Mouse (Mus musculus): ENCODE results near the gene Twf1. TPM values are rescaled to one million over a fixed set of nuclear protein-coding genes. Genes with fewer than 3 reads are reported as not detected.

Twf1 gene
- polyA plus RNA-seq (2015; fragmentation: Nextera tagmentation; extraction: Ambion mirVana): 25.2 and 26.5 TPM in 2 replicates

DNA sequence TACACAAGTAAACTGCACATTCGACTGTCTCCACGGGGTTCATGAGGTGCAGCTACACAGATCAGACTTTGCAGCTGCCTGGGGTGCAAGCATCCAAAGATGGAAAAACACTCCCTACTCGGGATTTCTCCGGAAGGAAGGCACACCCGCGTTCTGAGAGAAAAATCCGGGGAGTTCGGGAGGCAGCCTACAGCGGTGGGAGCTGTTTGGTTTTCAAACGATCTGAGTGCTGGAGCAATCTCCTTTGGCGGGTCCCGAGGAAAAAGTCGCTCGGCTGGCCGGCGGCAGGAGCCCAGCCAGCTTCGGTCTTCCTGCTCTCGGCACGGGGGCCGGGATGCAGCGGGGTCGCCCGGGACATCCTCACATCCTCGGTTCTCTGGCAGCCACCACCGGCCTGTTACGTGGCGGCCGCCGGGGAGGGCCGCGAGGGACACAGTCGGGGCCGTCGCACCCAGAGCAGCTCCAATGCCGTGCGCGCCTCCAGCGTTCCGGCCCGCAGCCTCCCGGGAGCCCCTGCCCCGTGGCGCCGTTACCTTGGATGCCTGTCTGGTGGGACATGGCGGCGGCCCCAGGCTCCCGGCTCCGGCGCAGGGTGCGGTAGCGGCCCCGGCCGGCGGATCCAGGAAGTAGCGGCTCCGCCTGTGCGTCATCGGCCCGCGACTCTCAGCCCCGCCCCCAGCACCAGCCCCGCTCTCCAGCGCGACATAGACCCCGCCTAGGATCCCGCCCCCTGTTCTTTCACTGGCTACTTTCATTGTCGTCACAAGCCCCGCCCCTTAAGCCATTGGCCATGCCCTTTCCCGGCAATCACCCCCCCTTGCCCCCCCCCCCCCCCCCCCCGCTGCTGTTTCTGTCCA lies at the start of gene Twf1:
Gene Twf1, minus strand, starts transcription at position 671 of the 857 bp plus-strand sequence.
- H3K27me3 ChIP-seq (ENCODE audit: control insufficient read depth, insufficient read depth, low read depth, low read length): no peaks in the 10 kb centered on the region
- peak; percentile 99 for ATAC-seq (ENCODE audit: low read depth)
- no peaks in the 10 kb centered on the region; the same call in none of the 2 replicates for H3K36me3 ChIP-seq (ENCODE audit: control insufficient read depth, insufficient read depth)
- H3K27ac ChIP-seq (ENCODE audit: low read length): peak within 1 kb of the TSS; percentile 74
- under 1% methylated on average over 69 of the region's 70 CpGs for WGBS (ENCODE audit: insufficient replicate concordance)
- peak within 1 kb of the TSS; percentile 80 for H3K4me2 ChIP-seq (ENCODE audit: low read depth, low read length)
- H3K9me3 ChIP-seq (replicated peaks; ENCODE audit: control insufficient read depth, low read length): no peaks in the 10 kb centered on the region
- H3K9ac ChIP-seq (ENCODE audit: low read depth, low read length): peak within 1 kb of the TSS; percentile 98
- peak within 1 kb of the TSS; percentile 98 for H3K4me3 ChIP-seq (ENCODE audit: low read depth, low read length)
- H3K4me1 ChIP-seq (ENCODE audit: control insufficient read depth, low read depth, low read length): peaks cover 11% of the 10 kb centered on the region

GRCm38 (mm10) chr15:94639126-94639525 lies 49.4 kb upstream of the Twf1 start:
- 59% methylated on average over 2 of the region's 2 CpGs for WGBS (ENCODE audit: insufficient replicate concordance)

GRCm38 (mm10) chr15:94638207-94638606 lies 48.5 kb upstream of the Twf1 start:
- Histone ChIP-seq H3K36me3 (ENCODE audit: control insufficient read depth, insufficient read depth) (no peaks in the 10 kb centered on the region), H3K4me3 (ENCODE audit: low read depth, low read length) (no peak overlapping the region), H3K27me3 (ENCODE audit: control insufficient read depth, insufficient read depth, low read depth, low read length) (no peaks in the 10 kb centered on the region), H3K9ac (ENCODE audit: low read depth, low read length) (no peak overlapping the region), H3K4me2 (ENCODE audit: low read depth, low read length) (no peak overlapping the region), H3K4me1 (ENCODE audit: control insufficient read depth, low read depth, low read length) (no peaks in the 10 kb centered on the region), H3K9me3 (replicated peaks; ENCODE audit: control insufficient read depth, low read length) (no peaks in the 10 kb centered on the region), H3K27ac (ENCODE audit: low read length) (no peak overlapping the region)
- ATAC-seq (ENCODE audit: low read depth): no peak
- WGBS (ENCODE audit: insufficient replicate concordance): 43% methylated on average over 2 of the region's 2 CpGs

More at GRCm38 (mm10) chr15:94639126-94639525, 49.4 kb upstream of the Twf1 start:
- Histone ChIP-seq H3K4me1 (ENCODE audit: control insufficient read depth, low read depth, low read length) (no peaks in the 10 kb centered on the region), H3K27me3 (ENCODE audit: control insufficient read depth, insufficient read depth, low read depth, low read length) (no peaks in the 10 kb centered on the region), H3K4me3 (ENCODE audit: low read depth, low read length) (no peak overlapping the region), H3K36me3 (ENCODE audit: control insufficient read depth, insufficient read depth) (no peaks in the 10 kb centered on the region), H3K27ac (ENCODE audit: low read length) (no peak overlapping the region), H3K9me3 (replicated peaks; ENCODE audit: control insufficient read depth, low read length) (no peaks in the 10 kb centered on the region), H3K4me2 (ENCODE audit: low read depth, low read length) (no peak overlapping the region), H3K9ac (ENCODE audit: low read depth, low read length) (no peak overlapping the region)
- no peak for ATAC-seq (ENCODE audit: low read depth)

GRCm38 (mm10) chr15:94634524-94634923 lies 44.8 kb upstream of the Twf1 start:
- Histone ChIP-seq H3K27ac (ENCODE audit: low read length) (no peak overlapping the region), H3K9me3 (replicated peaks; ENCODE audit: control insufficient read depth, low read length) (no peaks in the 10 kb centered on the region), H3K27me3 (ENCODE audit: control insufficient read depth, insufficient read depth, low read depth, low read length) (peaks cover 10% of the 10 kb centered on the region), H3K9ac (ENCODE audit: low read depth, low read length) (no peak overlapping the region), H3K4me3 (ENCODE audit: low read depth, low read length) (no peak overlapping the region), H3K36me3 (ENCODE audit: control insufficient read depth, insufficient read depth) (no peaks in the 10 kb centered on the region), H3K4me1 (ENCODE audit: control insufficient read depth, low read depth, low read length) (no peaks in the 10 kb centered on the region), H3K4me2 (ENCODE audit: low read depth, low read length) (no peak overlapping the region)
- no peak for ATAC-seq (ENCODE audit: low read depth)
- WGBS (ENCODE audit: insufficient replicate concordance): 65% methylated on average over 11 of the region's 11 CpGs

DNA sequence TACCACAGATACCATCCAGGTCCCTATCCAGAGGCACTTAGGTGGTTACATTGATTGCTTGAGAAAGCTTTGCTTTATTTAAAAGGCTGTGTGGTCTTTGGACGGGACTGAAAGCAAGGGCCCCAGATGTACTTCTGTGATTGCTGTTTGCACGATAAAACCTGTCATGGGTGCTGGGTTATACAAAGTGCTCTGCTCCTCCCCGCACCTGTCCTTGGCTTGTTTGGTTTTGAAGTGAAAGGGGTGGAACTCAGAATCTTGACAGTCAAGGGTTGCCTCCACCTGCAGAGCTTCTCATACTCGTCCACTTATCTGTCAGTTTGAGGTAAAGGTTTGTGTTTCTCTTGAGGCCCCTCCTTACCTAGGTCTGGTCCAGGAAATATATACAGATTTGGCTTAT lies 40.9 kb upstream of the Twf1 start:
- Histone ChIP-seq H3K9ac (ENCODE audit: low read depth, low read length) (no peak overlapping the region), H3K4me1 (ENCODE audit: control insufficient read depth, low read depth, low read length) (no peaks in the 10 kb centered on the region), H3K36me3 (ENCODE audit: control insufficient read depth, insufficient read depth) (no peaks in the 10 kb centered on the region), H3K9me3 (replicated peaks; ENCODE audit: control insufficient read depth, low read length) (no peaks in the 10 kb centered on the region), H3K27me3 (ENCODE audit: control insufficient read depth, insufficient read depth, low read depth, low read length) (peaks cover 20% of the 10 kb centered on the region), H3K4me3 (ENCODE audit: low read depth, low read length) (no peak overlapping the region), H3K4me2 (ENCODE audit: low read depth, low read length) (no peak overlapping the region), H3K27ac (ENCODE audit: low read length) (no peak overlapping the region)
- ATAC-seq (ENCODE audit: low read depth): no peak
- WGBS (ENCODE audit: insufficient replicate concordance): 45% methylated on average over 4 of the region's 4 CpGs

GRCm38 (mm10) chr15:94628830-94629601 lies 39.3 kb upstream of the Twf1 start, which contains the start of gene Tmem117:
Gene Tmem117, plus strand, starts transcription at chr15:94629232.
- H3K4me3 ChIP-seq (ENCODE audit: low read depth, low read length): peak within 1 kb of the TSS; percentile 53
- H3K9ac ChIP-seq (ENCODE audit: low read depth, low read length): no peak within 1 kb of the TSS
- no peak within 1 kb of the TSS for H3K27ac ChIP-seq (ENCODE audit: low read length)
- 1% methylated on average over 93 of the region's 96 CpGs for WGBS (ENCODE audit: insufficient replicate concordance)
- 0 out of 2 replicates have a peak, but pooled peaks have one; percentile 5 for ATAC-seq (ENCODE audit: low read depth)
- H3K4me1 ChIP-seq (ENCODE audit: control insufficient read depth, low read depth, low read length): no peaks in the 10 kb centered on the region
- H3K36me3 ChIP-seq (ENCODE audit: control insufficient read depth, insufficient read depth): no peaks in the 10 kb centered on the region
- H3K4me2 ChIP-seq (ENCODE audit: low read depth, low read length): peak within 1 kb of the TSS; percentile 65
- H3K9me3 ChIP-seq (replicated peaks; ENCODE audit: control insufficient read depth, low read length): no peaks in the 10 kb centered on the region
- H3K27me3 ChIP-seq (ENCODE audit: control insufficient read depth, insufficient read depth, low read depth, low read length): peaks cover 20% of the 10 kb centered on the region

DNA sequence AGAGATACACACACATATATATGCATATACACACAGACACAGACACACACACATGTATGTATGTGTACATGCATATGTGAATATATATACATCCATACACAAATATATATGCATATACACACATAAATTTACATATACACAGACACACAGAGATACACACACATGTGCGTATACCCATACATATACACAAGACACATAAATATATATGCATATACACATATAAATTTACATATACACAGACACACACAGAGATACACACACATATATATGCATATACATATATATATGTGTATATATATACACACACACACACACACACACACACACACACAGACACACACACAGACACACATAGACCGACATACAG lies 38.8 kb upstream of the Twf1 start:
- no peaks in the 10 kb centered on the region for H3K9me3 ChIP-seq (replicated peaks; ENCODE audit: control insufficient read depth, low read length)
- no peaks in the 10 kb centered on the region for H3K4me1 ChIP-seq (ENCODE audit: control insufficient read depth, low read depth, low read length)
- peak overlapping the region; percentile 65; the same call in 1 of the 2 replicates for H3K4me2 ChIP-seq (ENCODE audit: low read depth, low read length)
- WGBS (ENCODE audit: insufficient replicate concordance): 45% methylated on average over 2 of the region's 2 CpGs
- no peak overlapping the region for H3K9ac ChIP-seq (ENCODE audit: low read depth, low read length)
- H3K36me3 ChIP-seq (ENCODE audit: control insufficient read depth, insufficient read depth): no peaks in the 10 kb centered on the region
- no peak for ATAC-seq (ENCODE audit: low read depth)
- no peak overlapping the region for H3K27ac ChIP-seq (ENCODE audit: low read length)
- H3K4me3 ChIP-seq (ENCODE audit: low read depth, low read length): peak overlapping the region; percentile 53; the same call in 1 of the 2 replicates
- peaks cover 20% of the 10 kb centered on the region for H3K27me3 ChIP-seq (ENCODE audit: control insufficient read depth, insufficient read depth, low read depth, low read length)

GRCm38 (mm10) chr15:94620909-94621308 lies 31.2 kb upstream of the Twf1 start:
- H3K9me3 ChIP-seq (replicated peaks; ENCODE audit: control insufficient read depth, low read length): no peaks in the 10 kb centered on the region
- H3K27me3 ChIP-seq (ENCODE audit: control insufficient read depth, insufficient read depth, low read depth, low read length): no peaks in the 10 kb centered on the region
- no peak overlapping the region for H3K27ac ChIP-seq (ENCODE audit: low read length)
- H3K4me2 ChIP-seq (ENCODE audit: low read depth, low read length): no peak overlapping the region
- ATAC-seq (ENCODE audit: low read depth): no peak
- H3K4me1 ChIP-seq (ENCODE audit: control insufficient read depth, low read depth, low read length): no peaks in the 10 kb centered on the region
- H3K4me3 ChIP-seq (ENCODE audit: low read depth, low read length): no peak overlapping the region
- H3K9ac ChIP-seq (ENCODE audit: low read depth, low read length): no peak overlapping the region
- H3K36me3 ChIP-seq (ENCODE audit: control insufficient read depth, insufficient read depth): no peaks in the 10 kb centered on the region

DNA sequence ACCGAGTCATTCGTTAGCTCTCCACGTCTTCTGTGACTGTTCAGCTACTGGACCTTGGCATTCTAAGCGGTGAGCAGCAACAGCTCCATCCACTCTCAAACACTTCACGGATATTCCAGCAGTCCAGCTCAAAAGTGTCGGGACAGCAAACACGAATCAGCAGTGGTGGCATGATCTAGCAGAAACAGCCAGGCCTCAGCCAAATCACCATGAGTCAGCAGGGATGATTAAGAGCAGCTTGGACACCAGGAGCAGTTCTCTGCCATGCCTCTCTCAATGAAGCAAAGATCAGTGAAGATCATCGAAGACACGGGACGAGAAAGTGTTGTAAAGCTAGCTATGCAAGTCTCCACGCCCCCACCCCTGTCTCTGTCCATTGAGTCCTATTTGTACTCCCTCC lies 26.3 kb upstream of the Twf1 start:
- Histone ChIP-seq H3K9ac (ENCODE audit: low read depth, low read length) (no peak overlapping the region), H3K4me3 (ENCODE audit: low read depth, low read length) (no peak overlapping the region), H3K27me3 (ENCODE audit: control insufficient read depth, insufficient read depth, low read depth, low read length) (no peaks in the 10 kb centered on the region), H3K4me1 (ENCODE audit: control insufficient read depth, low read depth, low read length) (no peaks in the 10 kb centered on the region), H3K4me2 (ENCODE audit: low read depth, low read length) (no peak overlapping the region), H3K9me3 (replicated peaks; ENCODE audit: control insufficient read depth, low read length) (no peaks in the 10 kb centered on the region), H3K27ac (ENCODE audit: low read length) (no peak overlapping the region), H3K36me3 (ENCODE audit: control insufficient read depth, insufficient read depth) (no peaks in the 10 kb centered on the region)
- no peak for ATAC-seq (ENCODE audit: low read depth)
- 71% methylated on average over 11 of the region's 11 CpGs for WGBS (ENCODE audit: insufficient replicate concordance)
